Mouse (Mus musculus): ENCODE measurements at regions not wholly inside any gene's neighbourhood (a gene's known extent, or its start where the extent isn't known, plus 50 kb on each side); places are given as distances from the start of the nearest gene placed in this dataset.

DNA sequence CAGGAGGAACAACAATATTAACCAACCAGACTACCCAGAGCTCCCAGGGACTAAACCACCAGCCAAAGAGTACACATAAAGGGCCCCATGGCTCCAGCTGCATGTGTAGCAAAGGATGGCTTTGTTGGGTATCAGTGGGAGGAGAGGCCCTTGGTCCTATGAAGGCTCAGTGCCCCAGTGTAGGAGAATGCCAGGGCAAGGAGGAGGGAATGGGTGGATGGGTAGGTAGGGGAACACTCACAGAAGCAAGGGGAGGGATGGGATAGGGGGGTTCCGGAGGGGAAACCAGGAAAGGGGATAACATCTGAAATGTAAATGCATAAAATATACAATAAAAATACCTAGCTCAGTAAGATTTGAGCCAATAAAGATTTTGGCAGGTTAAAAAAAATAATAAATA, 86.4 kb upstream of the Gm34302 start:
- TF ChIP-seq POLR2A (IDR thresholded peaks at IDR 0.05; ENCODE audit: control insufficient read depth, extremely low read depth, insufficient read depth, low read length, poor library complexity) (no peak), CTCF (IDR thresholded peaks at IDR 0.05; ENCODE audit: borderline replicate concordance, control insufficient read depth, extremely low read depth, insufficient read depth, low read length, poor library complexity) (no peak)

Data from thymus, adult 2 months (tissue).